Mouse (Mus musculus) lung, postnatal 0 days (tissue): ENCODE results near the gene Bckdha.

ENCODE experiments used
- CTCF ChIP-seq: IDR thresholded peaks from 2 replicates; pipeline ENCODE4 v1.5.1; 2016; ENCODE audit warnings: antibody characterized with exemption, mild to moderate bottlenecking
- EP300 ChIP-seq: IDR thresholded peaks from 2 replicates; pipeline ENCODE4 v1.6.1; 2016; ENCODE audit warnings: antibody characterized with exemption, mild to moderate bottlenecking, control low read depth

GRCm38 (mm10) chr7:25623857-25624370 lies 34.9 kb downstream of the Bckdha start:
- TF ChIP-seq CTCF (no peak), EP300 (no peak)
